Mouse (Mus musculus) limb, embryonic 15.5 days (tissue): ENCODE measurements around the gene Gm49369. TPM values are rescaled to one million over a fixed set of nuclear protein-coding genes. Genes with fewer than 3 reads are reported as not detected.

Experiments used
- ATAC-seq: fragments of 200-750 bp; cut with Nextera tagmentation; 2 replicates; pipeline ENCODE4 v1.8.0; 2017; ENCODE audit warnings: low read depth, moderate TSS enrichment; ENCODE audit not compliant: insufficient number of reproducible peaks, low FRiP score, low TSS enrichment
- H3K27ac ChIP-seq: fragments of 300-500 bp; sonication (generic); 2 replicates; pipeline ENCODE4 v1.5.1; 2015; ENCODE audit warnings: moderate library complexity, mild to moderate bottlenecking, inconsistent platforms
- H3K27me3 ChIP-seq: fragments of 300-500 bp; sonication (generic); 2 replicates; pipeline ENCODE4 v1.6.1; 2015; ENCODE audit warnings: inconsistent platforms
- H3K36me3 ChIP-seq: fragments of 300-500 bp; sonication (generic); 2 replicates; pipeline ENCODE4 v1.6.1; 2015; ENCODE audit warnings: inconsistent platforms
- H3K4me1 ChIP-seq: fragments of 300-500 bp; sonication (generic); 2 replicates; pipeline ENCODE4 v1.6.1; 2015; ENCODE audit warnings: inconsistent platforms
- H3K4me2 ChIP-seq: fragments of 300-500 bp; sonication (generic); 2 replicates; pipeline ENCODE4 v1.6.1; 2015; ENCODE audit warnings: mild to moderate bottlenecking, inconsistent platforms
- H3K4me3 ChIP-seq: fragments of 300-500 bp; sonication (generic); 2 replicates; pipeline ENCODE4 v1.5.1; 2015; ENCODE audit warnings: mild to moderate bottlenecking, inconsistent platforms
- H3K9ac ChIP-seq: fragments of 300-500 bp; sonication (generic); 2 replicates; pipeline ENCODE4 v1.6.1; 2015; ENCODE audit warnings: inconsistent platforms
- H3K9me3 ChIP-seq: fragments of 300-500 bp; sonication (generic); 2 replicates; pipeline ENCODE4 v1.6.1; 2016; ENCODE audit warnings: inconsistent platforms
- WGBS: fragments of 180-500 bp; shearing (Covaris S2); methylation state at CpG from one replicate; pipeline ENCODE4 v1.1.7; 2015; 5-methylcytosine and 5-hydroxymethylcytosine counted together
- polyA plus RNA-seq: library from polyadenylated mRNA; unstranded; fragments of >200 nt; fragmentation: Nextera tagmentation; extraction: Ambion mirVana; gene quantifications from 2 replicates; pipeline ENCODE4 v1.2.1, GENCODE M21; 2015

Gene Gm49369
- polyA plus RNA-seq, 1 experiment from 2014 or later, result not detected

GRCm38 (mm10) chr7:142368856-142369255, 13.6 kb downstream of the Gm49369 start:
- Histone ChIP-seq H3K27me3 (peaks cover 40% of the 10 kb centered on the region), H3K4me1 (peaks cover 19% of the 10 kb centered on the region), H3K4me2 (no peak overlapping the region)

DNA sequence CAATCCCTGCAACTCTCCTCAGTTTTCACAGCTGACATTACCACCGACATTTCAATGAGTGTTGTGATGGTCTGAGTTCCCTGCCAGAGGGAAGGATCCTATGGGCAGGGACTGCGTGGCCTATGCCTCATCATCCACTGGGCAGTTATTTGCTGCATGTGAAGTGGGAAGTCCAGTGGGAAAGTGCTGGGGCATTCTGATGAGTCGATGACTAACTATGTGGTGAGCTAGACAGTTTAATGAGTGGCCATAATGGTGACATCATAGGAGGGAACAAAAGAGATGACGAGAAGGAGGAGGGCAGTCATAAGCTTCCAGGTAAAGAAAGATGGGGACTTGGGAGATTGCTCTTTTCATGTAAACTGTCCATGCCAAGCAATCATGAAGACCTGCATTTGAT, 19.4 kb downstream of the Gm49369 start:
- no peak overlapping the region for H3K4me3 ChIP-seq
- ATAC-seq, result no peak

More at GRCm38 (mm10) chr7:142368856-142369255, 13.6 kb downstream of the Gm49369 start:
- ATAC-seq, result no peak
- 69% methylated on average over 2 of the region's 2 CpGs for WGBS
- Histone ChIP-seq H3K9ac (no peak overlapping the region), H3K9me3 (no peaks in the 10 kb centered on the region), H3K36me3 (no peaks in the 10 kb centered on the region), H3K27ac (no peak overlapping the region), H3K4me3 (no peak overlapping the region)

GRCm38 (mm10) chr7:142360743-142361142, 21.7 kb downstream of the Gm49369 start:
- ATAC-seq, result no peak
- Histone ChIP-seq H3K9ac (no peak overlapping the region), H3K36me3 (no peaks in the 10 kb centered on the region), H3K4me3 (no peak overlapping the region), H3K27ac (no peak overlapping the region), H3K4me1 (no peaks in the 10 kb centered on the region), H3K27me3 (no peaks in the 10 kb centered on the region), H3K9me3 (no peaks in the 10 kb centered on the region), H3K4me2 (no peak overlapping the region)

More for the DNA sequence above, 19.4 kb downstream of the Gm49369 start:
- no peaks in the 10 kb centered on the region for H3K4me1 ChIP-seq
- H3K36me3 ChIP-seq, result no peaks in the 10 kb centered on the region
- 71% methylated on average over 4 of the region's 4 CpGs for WGBS
- H3K27me3 ChIP-seq, result no peaks in the 10 kb centered on the region
- H3K9me3 ChIP-seq, result no peaks in the 10 kb centered on the region
- no peak overlapping the region for H3K9ac ChIP-seq
- no peak overlapping the region for H3K4me2 ChIP-seq
- H3K27ac ChIP-seq, result no peak overlapping the region

GRCm38 (mm10) chr7:142359129-142359528, 23.3 kb downstream of the Gm49369 start:
- no peak overlapping the region for H3K4me2 ChIP-seq
- no peaks in the 10 kb centered on the region for H3K27me3 ChIP-seq
- no peaks in the 10 kb centered on the region for H3K36me3 ChIP-seq
- H3K4me3 ChIP-seq, result no peak overlapping the region
- H3K4me1 ChIP-seq, result no peaks in the 10 kb centered on the region
- WGBS, result 72% methylated on average over 8 of the region's 8 CpGs
- H3K9me3 ChIP-seq, result no peaks in the 10 kb centered on the region
- H3K27ac ChIP-seq, result no peak overlapping the region
- H3K9ac ChIP-seq, result no peak overlapping the region
- no peak for ATAC-seq

- Histone ChIP-seq H3K27me3 (no peaks in the 10 kb centered on the region), H3K9me3 (no peaks in the 10 kb centered on the region), H3K4me2 (no peak overlapping the region), H3K27ac (no peak overlapping the region), H3K36me3 (no peaks in the 10 kb centered on the region), H3K4me3 (no peak overlapping the region), H3K9ac (no peak overlapping the region), H3K4me1 (no peaks in the 10 kb centered on the region; the same call in 1 of the 2 replicates)
- no peak for ATAC-seq
- 33% methylated on average over 3 of the region's 3 CpGs for WGBS
Measured at GRCm38 (mm10) chr7:142357566-142357965, 24.9 kb downstream of the Gm49369 start.

DNA sequence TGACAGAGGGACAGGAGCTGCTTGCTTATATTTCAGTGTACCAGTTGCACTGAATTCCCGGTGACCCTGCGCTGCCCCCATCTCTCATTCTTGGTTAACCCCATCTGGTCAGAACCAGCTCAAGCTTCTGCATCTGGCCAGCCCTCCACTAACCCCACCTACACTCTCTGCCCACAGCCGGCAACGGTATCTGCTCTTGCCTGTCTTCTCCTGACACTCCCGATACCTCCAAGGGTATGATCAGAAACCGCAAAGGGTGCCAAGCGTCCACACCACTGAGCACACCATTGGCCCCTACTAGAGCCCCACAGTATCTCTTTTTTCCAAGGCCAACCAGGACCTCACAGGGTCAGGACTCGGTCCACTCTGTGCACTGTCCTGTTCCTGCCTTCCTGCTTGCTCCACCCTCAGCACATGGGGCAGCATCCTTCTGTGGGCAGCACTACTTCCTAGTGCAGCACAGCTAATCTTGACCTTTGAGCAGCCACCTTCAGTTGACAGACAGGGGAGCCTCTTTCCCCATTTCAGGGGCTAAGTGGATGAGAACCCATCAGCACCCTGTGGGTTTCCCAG, 27.7 kb downstream of the Gm49369 start:
- no peaks in the 10 kb centered on the region; the same call in 1 of the 2 replicates for H3K4me1 ChIP-seq
- no peak overlapping the region for H3K27ac ChIP-seq
- 68% methylated on average over 8 of the region's 8 CpGs for WGBS
- H3K4me3 ChIP-seq, result no peak overlapping the region
- no peaks in the 10 kb centered on the region for H3K9me3 ChIP-seq
- ATAC-seq, result no peak
- no peak overlapping the region for H3K9ac ChIP-seq
- H3K36me3 ChIP-seq, result no peaks in the 10 kb centered on the region
- no peak overlapping the region for H3K4me2 ChIP-seq
- no peaks in the 10 kb centered on the region for H3K27me3 ChIP-seq

GRCm38 (mm10) chr7:142353854-142354253, 28.6 kb downstream of the Gm49369 start:
- no peak for ATAC-seq
- Histone ChIP-seq H3K36me3 (no peaks in the 10 kb centered on the region), H3K4me1 (peaks cover 5% of the 10 kb centered on the region), H3K9me3 (no peaks in the 10 kb centered on the region), H3K9ac (no peak overlapping the region), H3K4me2 (no peak overlapping the region), H3K27me3 (no peaks in the 10 kb centered on the region), H3K4me3 (no peak overlapping the region), H3K27ac (no peak overlapping the region)
- WGBS, result 65% methylated on average over 5 of the region's 5 CpGs

DNA sequence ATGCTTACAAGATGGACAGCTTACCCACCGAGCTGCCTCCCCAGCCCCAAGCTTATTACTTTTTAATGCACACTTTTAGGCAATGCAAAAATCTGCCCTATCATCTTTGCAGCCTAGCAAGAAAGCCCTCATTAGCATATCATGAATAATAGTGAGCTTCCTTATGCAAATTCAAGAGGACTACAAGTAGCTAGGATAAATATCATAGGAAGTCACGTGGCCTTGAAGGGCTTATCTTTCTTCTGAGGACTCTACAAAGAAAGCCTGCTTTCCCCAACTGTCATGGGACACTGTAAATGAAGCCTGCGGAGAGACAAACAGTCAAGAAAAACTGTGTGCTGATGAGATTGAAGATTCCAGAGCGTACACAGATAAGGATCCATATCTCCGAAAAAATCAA, 30.9 kb downstream of the Gm49369 start:
- H3K36me3 ChIP-seq, result no peaks in the 10 kb centered on the region
- no peak overlapping the region for H3K4me2 ChIP-seq
- no peaks in the 10 kb centered on the region for H3K27me3 ChIP-seq
- H3K4me3 ChIP-seq, result no peak overlapping the region
- no peak for ATAC-seq
- 73% methylated on average over 5 of the region's 5 CpGs for WGBS
- H3K9ac ChIP-seq, result no peak overlapping the region
- H3K4me1 ChIP-seq, result peaks cover 5% of the 10 kb centered on the region
- H3K27ac ChIP-seq, result no peak overlapping the region
- no peaks in the 10 kb centered on the region for H3K9me3 ChIP-seq

DNA sequence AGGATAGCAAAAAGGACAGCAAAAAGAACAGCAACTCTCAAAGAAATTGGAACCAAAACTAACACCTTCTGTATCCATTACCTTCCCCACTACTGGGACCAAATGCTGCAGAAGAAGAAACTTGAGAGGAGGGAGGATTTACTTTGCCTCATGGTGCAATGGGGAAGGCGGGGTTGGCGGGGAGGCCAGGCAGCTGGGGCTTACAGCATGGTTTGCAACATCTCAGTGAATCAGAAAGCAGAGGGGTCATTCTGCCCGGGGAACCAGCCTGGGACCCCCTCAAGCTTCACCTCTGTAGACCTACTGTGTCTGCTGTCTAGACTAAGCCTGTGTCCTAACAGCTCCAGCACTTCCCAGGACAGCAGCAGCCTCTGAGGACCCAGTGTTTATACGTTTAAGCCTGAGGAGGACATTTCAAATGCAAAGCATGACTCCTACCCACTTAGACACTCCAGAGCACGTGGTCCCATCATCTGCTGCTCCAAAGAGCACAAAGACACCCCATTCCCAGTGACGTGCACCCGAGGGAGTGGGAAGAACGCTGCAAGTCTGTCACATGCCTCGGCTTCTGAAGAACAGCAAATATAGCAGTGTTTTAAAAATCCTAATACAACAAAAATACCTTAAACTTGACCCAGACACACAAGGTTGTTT, 33.0 kb downstream of the Gm49369 start:
- Histone ChIP-seq H3K4me3 (no peak overlapping the region), H3K9me3 (no peaks in the 10 kb centered on the region), H3K36me3 (no peaks in the 10 kb centered on the region), H3K4me2 (no peak overlapping the region), H3K27ac (peak overlapping the region; percentile 43; the same call in 1 of the 2 replicates), H3K27me3 (no peaks in the 10 kb centered on the region), H3K9ac (no peak overlapping the region), H3K4me1 (peaks cover 5% of the 10 kb centered on the region)
- ATAC-seq, result no peak
- WGBS, result 27% methylated on average over 9 of the region's 9 CpGs

DNA sequence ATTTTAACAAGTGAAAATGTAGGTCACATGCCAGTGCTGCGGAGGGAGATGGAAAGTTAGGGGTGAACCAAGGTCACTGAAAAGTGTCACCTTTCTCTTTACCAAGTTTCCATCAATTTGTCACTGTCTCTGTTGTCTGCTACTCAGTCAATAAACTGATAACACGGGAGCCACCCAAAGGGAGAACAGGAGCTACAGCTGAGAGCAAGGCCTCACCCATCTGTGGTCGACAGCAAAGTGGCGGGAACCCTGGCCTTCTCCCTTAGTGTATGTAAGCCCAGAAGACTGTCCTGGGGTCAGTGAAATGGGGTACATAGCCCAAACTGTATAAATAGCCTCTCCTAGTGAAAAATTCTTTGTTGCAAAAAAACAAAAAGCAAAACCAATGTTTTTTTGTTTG, 34.9 kb downstream of the Gm49369 start:
- ATAC-seq, result no peak
- no peak overlapping the region for H3K27ac ChIP-seq
- 67% methylated on average over 4 of the region's 4 CpGs for WGBS

DNA sequence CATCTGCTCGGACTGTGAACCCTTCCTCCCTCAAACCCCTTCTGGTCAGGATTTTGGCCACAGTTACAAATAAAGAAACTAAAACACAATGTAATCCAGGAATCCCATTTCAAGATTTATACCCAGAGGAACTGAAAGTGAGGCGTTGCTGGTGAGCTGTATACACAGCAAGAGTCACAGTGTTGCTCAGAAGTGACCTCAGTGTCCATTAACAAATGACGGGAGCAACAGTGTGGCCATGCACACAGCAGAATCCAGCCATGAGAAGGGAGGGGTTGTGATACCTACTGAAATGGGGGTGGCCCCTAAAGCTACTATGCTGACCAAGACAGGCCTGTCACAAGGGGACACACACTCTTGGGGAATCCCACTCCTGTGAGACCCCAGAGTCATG, 40.2 kb downstream of the Gm49369 start:
- no peaks in the 10 kb centered on the region for H3K27me3 ChIP-seq
- peak overlapping the region; percentile 5; the same call in 1 of the 2 replicates for H3K27ac ChIP-seq
- no peak overlapping the region for H3K9ac ChIP-seq
- no peak for ATAC-seq
- no peak overlapping the region for H3K4me3 ChIP-seq
- no peak overlapping the region for H3K4me2 ChIP-seq
- 79% methylated on average over 3 of the region's 3 CpGs for WGBS
- H3K9me3 ChIP-seq, result no peaks in the 10 kb centered on the region
- H3K36me3 ChIP-seq, result no peaks in the 10 kb centered on the region
- H3K4me1 ChIP-seq, result peaks cover 13% of the 10 kb centered on the region; the same call in 1 of the 2 replicates

More for the DNA sequence above, 34.9 kb downstream of the Gm49369 start:
- no peaks in the 10 kb centered on the region for H3K27me3 ChIP-seq
- H3K4me3 ChIP-seq, result no peak overlapping the region
- H3K9ac ChIP-seq, result no peak overlapping the region
- no peaks in the 10 kb centered on the region for H3K9me3 ChIP-seq
- H3K36me3 ChIP-seq, result no peaks in the 10 kb centered on the region
- no peak overlapping the region for H3K4me2 ChIP-seq
- peaks cover 5% of the 10 kb centered on the region for H3K4me1 ChIP-seq

- H3K9me3 ChIP-seq, result no peaks in the 10 kb centered on the region
- H3K9ac ChIP-seq, result no peak overlapping the region
- no peak for ATAC-seq
- peaks cover 13% of the 10 kb centered on the region; the same call in 1 of the 2 replicates for H3K4me1 ChIP-seq
- no peaks in the 10 kb centered on the region for H3K27me3 ChIP-seq
- H3K36me3 ChIP-seq, result no peaks in the 10 kb centered on the region
- peak overlapping the region; percentile 44 for H3K27ac ChIP-seq
- WGBS, result 52% methylated on average over 10 of the region's 10 CpGs
- H3K4me3 ChIP-seq, result no peak overlapping the region
- no peak overlapping the region for H3K4me2 ChIP-seq
Measured at GRCm38 (mm10) chr7:142341564-142342246, 40.8 kb downstream of the Gm49369 start.
